Mouse (Mus musculus): Measurements from ENCODE around the gene D1Ertd622e.

The D1Ertd622e gene

DNA sequence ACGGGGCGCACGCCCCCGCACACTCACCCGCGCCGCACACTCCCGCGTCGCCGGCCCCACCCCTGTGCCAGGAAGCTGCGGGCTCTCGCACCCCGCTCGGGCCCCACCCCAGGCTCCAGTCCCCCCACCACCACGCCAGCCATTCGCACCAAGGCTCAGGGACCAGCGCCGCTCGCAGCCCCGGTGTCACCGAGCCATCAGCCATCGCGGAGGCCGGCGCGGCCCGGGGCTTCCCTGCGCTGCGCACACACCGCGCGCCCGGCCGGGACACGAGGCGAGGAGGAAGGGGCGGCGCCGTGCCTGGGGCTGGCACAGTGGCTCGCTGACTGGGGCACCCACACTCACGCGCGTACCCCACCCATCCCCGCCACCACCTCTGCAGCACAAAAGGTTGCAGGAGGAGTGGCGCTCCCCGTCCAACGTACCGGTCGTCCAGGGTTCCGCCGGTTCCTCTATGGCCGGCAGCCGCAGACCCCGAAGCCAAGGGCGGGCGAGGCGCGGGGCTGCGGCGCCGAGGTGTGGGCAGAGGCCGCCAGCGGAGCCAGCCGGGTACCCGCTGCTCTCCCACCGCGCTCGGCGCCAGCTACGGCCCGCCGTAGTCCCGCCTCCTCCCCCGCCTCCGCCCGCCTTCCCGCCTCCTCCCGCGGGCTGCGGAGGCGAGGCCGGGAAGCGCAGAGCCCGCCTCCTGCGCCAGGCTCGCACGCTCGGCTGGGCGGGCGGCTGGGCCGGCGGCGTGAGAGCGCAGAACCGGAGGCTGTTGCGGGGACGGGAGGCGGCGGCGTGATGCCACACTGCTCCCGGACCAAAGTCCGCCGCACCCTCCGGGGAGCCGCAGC lies at the start of gene D1Ertd622e:
D1Ertd622e (minus strand) TSS at position 669 of the 836 bp plus-strand sequence.
- DNase-seq (ENCODE audit: extremely low spot score, low spot score): peak; percentile 78

DNA sequence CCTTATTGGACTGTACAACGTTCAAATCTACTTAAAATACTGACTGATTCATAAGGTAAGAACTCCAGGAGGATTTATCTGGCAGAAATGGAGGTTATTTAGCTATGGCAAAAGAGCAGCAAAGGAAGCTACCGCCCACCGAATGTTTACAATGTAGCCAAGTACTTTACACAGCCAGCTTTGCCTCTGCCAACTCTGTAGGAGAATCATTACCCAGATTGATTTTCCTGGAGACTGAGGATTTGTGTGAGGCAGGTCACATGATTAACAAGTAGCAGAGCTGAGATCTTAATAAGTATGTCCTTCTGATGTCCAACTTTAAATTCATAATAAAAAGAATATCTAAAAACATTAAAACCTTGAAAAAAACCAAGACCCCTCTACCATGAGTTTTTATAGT lies 48.6 kb upstream of the D1Ertd622e start:
- DNase-seq (ENCODE audit: extremely low spot score, low spot score): no peak

DNA sequence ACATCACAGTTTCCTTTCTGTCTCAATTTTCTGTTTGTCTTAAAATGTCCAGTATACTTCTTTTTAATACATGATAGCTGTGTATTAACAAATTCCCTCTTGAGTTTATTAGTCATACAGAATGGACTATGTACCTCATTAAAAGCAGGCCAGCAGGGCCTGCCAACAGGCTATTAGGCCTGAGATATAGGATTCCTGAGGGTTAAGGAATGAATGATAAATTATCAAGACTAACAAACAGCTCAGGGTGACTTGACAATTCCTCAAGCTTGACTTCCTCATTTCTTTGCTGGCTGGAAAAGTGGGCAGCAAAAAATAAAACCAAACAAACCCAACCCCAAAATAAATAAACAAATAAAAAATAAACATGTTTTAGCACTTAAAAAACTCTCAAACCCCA lies 43.5 kb upstream of the D1Ertd622e start:
- no peak for DNase-seq (ENCODE audit: extremely low spot score, low spot score)

DNA sequence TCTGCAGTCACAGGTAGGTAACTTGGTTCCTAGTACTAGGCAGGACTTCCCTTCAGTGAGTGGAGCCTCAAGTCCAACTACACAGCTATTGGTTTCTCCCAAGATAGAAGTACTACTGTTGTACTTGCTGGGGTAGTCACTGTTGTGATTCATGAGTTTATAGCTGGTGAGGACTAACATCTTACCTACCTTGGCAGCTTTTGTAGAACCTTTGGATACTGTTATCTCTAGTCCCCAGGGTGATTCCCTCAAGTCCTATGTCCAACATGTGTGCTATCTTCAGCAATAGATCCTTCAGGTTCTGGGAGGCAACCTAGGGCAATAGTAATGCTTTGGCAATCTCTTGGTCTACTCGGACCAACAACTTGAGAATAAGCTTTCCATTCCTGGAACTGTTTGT lies 42.8 kb upstream of the D1Ertd622e start:
- DNase-seq (ENCODE audit: extremely low spot score, low spot score): no peak

DNA sequence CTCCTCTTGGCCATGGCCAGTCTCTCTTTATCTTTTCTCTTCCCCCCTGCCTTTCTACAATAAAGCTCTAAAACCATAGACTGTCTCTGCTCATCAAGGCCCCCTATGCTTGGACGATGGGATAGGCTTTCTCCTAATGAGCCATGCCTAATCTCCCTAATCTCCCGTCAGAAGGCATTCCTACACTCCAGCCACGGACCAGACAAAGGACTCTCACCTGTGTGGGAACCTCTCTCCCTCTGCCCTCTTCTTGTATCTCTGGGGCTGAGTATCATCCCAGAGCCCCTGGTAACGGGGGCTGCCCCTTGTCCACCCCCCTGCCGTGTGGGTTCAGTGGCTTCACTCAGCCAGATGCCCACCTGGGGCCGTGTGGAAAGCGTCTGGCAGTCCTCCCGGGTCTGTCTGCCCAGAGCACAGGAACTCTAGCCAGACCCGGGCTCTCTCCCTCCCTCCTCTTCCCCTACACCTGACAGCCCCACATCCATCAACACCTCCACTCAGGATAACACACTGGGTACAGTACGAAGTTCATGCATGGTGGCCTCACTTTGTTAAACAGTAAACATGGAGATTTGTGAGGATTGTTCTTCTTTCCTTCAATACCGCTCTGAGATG lies 37.2 kb upstream of the D1Ertd622e start:
- DNase-seq (ENCODE audit: extremely low spot score, low spot score): no peak

DNA sequence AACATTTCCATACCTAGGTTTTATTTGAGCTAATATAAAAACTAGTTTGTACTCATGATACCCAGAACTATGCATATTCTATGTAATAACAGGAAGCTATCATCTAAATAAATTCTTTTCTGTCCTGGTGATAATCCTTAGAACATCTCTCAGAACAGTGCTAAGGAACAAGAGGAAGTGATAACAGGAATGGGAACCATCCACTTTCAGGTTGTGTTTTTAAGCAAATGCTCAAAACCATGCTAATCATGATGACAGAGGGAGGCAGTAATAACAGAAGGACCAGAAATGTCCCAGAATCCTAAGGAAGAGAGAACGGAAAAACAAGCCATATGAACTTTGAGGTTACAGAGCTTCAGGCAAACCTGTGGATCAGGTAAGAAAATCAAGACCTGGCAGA lies 35.4 kb upstream of the D1Ertd622e start:
- no peak for DNase-seq (ENCODE audit: extremely low spot score, low spot score)

DNA sequence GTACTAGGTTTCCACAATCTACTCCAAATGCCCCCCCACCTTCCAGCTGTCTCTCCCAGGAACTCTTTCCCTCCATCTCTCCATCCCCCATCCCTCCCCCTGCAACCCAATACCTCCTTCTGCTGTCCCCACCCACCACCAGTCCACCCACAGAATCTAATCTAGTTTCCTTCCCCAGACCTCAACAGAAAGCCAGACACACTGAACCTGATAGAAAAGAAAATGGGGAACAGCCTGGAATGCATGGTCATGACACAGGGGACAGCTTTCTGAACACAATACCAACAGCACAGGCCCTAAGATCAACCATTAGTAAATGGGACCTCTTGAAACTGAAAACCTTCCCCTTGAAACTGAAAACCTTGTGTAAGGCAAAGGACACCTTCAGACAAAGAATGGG lies 32.0 kb upstream of the D1Ertd622e start:
- no peak for DNase-seq (ENCODE audit: extremely low spot score, low spot score)

DNA sequence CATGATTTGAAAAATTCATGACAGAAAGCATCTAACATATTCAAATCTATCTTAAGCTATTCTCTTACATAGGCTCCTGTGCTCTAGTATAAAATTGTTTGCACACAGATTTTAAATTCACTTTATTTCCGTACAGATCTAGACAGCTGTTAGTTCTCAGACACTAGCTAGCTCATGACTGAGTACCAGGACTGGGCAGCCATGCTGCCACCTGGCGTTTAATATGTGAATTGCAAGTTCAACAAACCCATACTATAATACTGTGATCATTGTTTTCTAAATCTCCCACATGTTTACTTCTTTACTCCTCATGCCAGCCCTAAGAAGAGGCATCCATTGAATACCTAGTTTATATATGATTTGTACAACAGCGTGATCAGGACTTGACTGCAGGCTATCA lies 26.9 kb upstream of the D1Ertd622e start:
- DNase-seq (ENCODE audit: extremely low spot score, low spot score): peak; percentile 38

DNA sequence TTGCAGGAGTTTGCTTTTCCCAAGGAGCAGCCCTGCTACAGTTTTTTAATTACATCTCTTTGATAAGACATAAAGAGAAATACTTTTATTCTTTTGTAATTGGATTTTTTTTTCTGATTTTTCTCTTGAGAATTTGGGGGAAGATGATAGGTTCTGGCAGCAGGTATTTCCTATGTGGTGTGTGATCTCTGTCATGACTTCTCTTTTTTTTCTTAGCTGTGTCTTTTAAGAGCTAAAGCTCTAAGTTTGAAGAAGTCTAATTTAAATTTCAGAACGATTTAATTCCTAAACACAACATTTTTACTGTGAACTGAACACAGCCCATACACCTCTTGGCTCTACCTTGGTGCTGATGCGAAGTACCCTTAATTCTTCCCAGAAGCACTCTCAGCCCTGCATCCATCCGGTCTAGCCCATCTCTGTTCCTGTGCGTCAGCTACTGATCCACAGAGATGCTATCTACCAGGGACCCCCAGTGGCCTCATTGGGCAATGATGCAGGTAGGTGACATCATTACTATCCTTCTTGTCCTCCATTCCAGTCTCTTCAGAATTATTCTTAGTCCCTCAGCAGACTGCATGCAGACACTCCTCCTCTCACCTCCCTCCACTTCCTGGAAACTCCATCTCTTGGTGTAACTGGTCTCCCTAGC lies 14.8 kb upstream of the D1Ertd622e start:
- no peak for DNase-seq (ENCODE audit: extremely low spot score, low spot score)

DNA sequence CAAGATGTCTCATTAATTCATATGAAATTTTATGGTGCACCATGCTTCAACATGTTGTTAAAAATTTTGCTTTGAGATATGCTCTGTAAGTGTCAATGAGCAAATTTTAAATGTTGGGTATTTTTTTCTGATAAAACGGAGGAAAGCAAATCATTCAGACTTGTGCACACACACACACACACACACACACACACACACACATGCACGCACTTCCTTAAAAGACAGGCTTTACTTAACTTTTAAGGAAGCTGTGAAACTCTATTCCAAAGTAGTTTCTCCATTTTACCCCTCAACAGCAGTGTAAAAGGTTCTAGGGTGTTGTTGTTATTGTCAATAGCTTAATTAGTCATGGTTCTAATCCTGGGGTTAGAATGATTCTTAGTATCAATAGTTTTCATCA lies 14.2 kb upstream of the D1Ertd622e start:
- no peak for DNase-seq (ENCODE audit: extremely low spot score, low spot score)

DNA sequence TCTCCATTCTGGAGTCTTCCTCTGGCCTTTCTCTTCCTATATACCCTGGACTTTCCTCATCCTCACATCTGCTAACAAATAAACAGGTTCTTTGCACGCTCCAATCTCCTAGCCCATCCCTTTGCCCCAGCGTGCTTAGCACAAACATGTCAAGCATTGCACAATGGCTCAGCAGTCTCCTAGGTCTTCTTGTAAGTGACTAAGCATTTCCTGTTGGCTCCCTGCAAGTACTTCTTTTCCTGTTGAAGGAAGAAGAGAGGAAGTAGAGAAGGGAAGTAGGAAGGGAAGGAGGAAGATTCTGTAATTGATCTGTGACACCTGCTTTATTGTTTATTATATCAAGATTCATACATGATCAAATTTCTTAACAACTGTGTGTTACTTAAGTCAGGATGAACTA lies 11.0 kb upstream of the D1Ertd622e start:
- DNase-seq (ENCODE audit: extremely low spot score, low spot score): no peak

DNA sequence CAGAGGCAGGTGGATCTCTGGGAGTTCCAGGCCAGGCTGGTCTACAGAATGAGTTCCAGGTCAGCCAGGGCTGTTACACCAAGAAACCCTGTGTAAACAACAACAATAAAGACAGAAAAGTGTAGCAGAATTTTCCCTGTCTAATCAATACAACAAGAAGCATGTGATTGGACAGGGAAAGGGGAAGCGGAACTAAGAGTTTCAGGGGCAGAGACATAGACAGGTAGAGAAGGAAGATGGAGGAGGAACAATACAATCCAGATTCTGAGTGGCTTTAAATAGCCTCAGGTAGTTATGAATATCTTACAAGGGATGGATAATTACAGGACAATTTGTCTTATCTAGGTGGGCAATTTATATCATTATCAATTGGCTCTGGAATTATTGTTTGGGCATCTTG lies 5.4 kb upstream of the D1Ertd622e start:
- DNase-seq (ENCODE audit: extremely low spot score, low spot score): no peak

DNA sequence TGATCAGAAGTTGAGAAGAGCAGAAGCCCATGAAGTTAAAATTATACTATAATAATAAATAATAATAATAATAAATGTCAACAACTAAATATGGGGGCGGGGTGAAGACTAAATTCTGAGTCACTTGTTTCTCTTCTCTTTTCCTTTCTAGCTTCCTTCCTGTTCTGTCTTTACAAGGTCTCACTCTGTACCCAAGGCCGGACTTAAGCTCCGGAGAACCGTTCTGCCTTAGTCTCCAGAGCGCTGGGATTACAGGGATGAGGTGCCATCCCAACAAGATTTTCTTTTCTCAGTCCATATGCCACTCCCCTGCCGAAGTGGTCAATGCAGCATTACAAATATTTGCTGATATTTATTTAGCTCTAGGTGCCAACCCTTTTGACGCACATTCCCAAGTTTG lies 450 bp upstream of the D1Ertd622e start:
- DNase-seq (ENCODE audit: extremely low spot score, low spot score): no peak

DNA sequence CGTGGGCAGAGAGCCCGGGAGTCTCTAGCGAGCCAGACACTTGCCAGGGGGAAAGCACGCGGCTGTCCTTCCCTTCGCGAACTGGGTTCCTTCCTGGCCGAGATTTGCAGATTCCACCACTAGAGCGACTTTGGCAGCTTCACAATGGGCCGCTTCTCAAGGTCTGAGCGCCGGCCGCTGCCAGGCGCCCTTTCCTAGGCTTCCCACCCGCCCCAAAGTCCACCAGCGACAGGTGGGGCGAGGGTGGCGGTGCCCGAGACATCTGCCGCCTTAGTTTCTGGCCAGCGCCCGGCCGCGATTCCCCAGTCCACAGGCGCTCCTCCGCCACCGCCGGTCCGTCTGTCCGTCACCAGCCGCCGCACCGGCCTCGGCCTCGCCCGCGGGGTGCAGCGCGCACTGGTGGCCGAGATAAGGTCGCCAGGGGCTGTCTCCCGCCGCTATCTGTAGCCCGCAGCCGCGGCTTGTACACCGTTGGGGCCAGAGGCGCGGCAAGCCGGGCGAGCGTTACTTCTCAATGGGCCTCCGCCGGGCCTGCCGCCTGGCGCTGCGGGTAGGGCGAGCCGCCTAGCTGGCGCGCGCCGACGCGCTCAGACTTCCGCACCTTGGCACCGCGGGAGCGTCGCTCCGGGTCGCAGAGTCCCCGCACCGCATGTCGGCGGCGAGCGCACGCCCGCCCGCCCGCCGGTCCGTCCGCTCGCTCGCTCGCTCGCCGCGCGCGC lies 1.0 kb downstream of the D1Ertd622e start:
- peak; percentile 81 for DNase-seq (ENCODE audit: extremely low spot score, low spot score)

DNA sequence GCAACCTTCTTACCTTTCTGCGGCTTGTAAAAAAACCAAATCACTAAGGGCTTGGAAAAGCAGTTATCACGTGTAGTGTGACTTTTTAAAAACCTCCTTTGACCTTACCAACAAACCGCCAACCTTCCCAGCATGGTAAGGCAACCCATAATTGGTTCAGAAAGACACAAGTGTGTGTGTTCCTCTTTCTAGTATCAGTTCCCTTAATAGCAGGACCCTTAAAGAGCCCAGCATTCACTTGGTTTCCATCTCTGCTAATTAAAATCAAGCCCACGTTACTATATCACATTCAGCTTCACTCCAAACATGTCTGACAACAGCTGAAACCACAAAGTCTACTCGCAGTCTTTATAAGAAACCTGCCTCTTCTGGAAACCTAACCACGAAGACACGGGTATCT lies 2.5 kb downstream of the D1Ertd622e start:
- DNase-seq (ENCODE audit: extremely low spot score, low spot score): no peak

DNA sequence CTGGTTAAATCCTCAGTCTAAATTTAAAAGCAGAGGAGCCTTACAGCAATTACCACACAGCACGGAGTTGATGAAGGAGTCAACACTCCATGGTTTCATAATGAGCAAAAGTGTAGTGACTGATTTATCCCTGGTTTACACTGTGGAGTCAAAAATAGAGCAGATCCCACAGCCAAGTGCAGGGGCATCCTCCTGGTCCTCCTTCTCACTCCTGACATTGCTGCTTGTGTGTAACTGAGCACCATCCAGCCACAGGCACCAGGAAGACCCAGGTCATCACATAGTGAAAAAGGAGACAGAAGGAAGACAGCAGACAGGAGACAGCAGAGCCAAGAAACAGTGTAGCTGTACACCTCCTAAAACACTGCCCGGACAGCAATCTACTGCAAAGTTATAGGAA lies 4.1 kb downstream of the D1Ertd622e start:
- no peak for DNase-seq (ENCODE audit: extremely low spot score, low spot score)

DNA sequence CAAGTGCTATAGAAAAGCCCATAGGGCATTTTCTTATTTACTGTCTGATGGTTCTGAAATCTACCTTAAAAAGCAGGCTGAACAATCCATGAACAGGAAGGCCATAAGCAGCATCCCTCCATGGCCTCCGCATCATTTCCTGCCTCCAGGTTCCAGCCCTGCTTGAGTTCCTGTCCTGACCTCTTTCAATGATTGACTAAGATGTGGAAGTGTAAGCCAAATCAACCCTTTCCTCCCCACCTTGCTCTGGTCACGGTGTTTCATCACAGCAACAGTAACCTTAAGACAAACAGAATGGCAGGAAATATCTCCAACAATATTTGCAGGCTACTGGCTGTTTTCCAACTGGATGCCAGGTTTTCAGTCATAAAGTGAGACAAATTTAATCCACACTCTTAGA lies 4.7 kb downstream of the D1Ertd622e start:
- DNase-seq (ENCODE audit: extremely low spot score, low spot score): no peak

DNA sequence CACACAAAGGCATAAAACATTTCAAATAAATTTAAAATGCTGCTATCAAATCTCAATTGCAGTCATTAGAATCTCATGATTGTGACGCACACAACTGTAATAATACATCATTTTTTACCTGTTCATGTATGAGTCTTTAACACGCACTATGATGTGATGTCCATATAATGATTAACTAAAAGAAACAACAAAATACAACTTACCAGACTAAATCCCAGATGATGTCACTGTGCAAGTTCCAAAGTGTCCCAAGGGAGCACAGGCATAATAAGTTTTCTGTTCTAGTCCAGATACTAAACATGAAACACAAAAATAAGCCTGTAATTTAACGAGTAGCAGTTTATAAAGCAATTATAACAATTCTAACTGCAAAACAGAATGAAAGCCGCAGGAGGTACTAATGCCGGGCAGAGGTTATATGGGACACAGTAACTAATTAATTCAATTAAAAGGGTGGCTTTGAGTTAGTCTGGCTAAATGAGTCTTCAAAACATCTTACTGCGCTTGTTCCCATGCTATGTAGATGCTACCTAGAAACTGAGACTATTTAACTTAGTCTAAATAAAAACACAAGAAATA lies 7.4 kb downstream of the D1Ertd622e start:
- no peak for DNase-seq (ENCODE audit: extremely low spot score, low spot score)

DNA sequence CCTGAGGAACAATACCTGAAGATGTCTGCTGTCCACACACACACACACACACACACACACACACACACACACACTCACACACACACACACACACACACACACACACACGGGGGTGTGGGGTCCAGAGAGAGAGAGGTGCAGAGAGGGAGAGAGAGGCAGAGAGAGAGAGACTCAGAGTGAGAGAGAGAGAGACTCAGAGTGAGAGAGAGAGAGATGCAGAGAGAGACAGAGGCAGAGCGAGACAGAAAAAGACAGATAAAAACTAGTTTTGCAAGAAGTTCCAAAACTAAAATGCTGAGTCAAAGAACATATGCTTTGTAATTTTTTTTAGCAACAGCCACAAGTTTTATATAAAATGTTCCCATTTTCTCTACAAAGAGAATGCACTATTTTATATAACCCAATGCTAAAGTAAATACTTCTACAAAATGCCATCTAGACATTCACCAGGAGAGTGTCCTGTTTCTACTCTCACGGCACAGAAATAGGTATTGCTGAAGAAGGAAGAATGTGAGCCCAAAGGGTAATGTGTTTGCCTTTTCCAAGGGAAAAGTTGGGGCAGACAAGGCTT lies 11.2 kb downstream of the D1Ertd622e start:
- no peak for DNase-seq (ENCODE audit: extremely low spot score, low spot score)

DNA sequence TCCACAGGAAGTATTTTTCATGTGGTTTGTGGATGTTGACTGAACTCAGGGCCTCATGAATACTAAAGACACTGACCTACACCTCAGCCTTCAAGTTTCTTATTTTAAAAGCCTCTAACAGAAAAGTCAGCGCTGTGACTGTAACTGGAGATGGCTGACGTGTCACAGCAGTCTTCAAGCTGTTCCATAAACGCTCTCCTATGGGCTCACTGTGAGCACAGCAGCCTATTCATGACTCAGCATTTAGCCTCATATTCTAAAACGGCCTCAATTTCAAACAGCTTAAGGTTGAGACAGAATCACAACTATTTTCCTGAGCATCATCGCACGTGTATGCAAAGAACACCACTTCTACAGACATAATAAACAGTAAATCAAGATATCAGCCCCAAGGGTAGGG lies 11.8 kb downstream of the D1Ertd622e start:
- no peak for DNase-seq (ENCODE audit: extremely low spot score, low spot score)

DNA sequence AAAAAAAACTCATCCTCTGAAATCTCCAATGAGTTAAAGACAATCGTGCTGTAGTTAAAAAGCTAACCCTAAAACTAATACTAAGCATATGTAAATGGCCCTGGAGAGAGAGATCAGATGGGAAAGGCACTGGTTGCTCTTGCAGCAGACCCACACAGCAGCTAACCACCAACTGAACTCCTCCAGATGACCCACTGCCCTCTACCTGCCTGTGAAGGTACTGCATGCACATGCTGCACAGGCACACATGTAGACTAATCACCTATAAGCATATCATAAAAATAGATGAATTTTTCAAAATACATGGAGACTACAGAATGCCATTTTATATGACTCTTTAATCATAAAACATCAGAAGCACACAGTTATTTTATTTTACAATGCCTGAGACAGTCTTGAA lies 14.8 kb downstream of the D1Ertd622e start:
- DNase-seq (ENCODE audit: extremely low spot score, low spot score): no peak
